Mouse (Mus musculus): ENCODE results near the gene Mrps24. TPM values are rescaled to one million over a fixed set of nuclear protein-coding genes. Genes with fewer than 3 reads are reported as not detected.
A peak's percentile ranks its signal among the peaks of the same experiment; 100 is the strongest.

Mrps24 gene
- total RNA-seq (2021) = 100 to 1,000 TPM; 112 to 114 TPM

- no peak for DNase-seq
Measured at GRCm38 (mm10) chr11:5715630-5716105, at the start of gene Mrps24. Gene Mrps24, minus strand, starts transcription at chr11:5715680.

GRCm38 (mm10) chr11:5762633-5762982 is 47.1 kb upstream of the Mrps24 start:
- DNase-seq = no peak

- peak; percentile 96 for DNase-seq
Measured at GRCm38 (mm10) chr11:5761820-5762632, 46.5 kb upstream of the Mrps24 start, which contains the start of gene Urgcp. Gene Urgcp, minus strand, starts transcription at chr11:5762376.

GRCm38 (mm10) chr11:5753755-5754154 is 38.3 kb upstream of the Mrps24 start:
- DNase-seq = no peak

GRCm38 (mm10) chr11:5744951-5745350 is 29.5 kb upstream of the Mrps24 start:
- DNase-seq = no peak

GRCm38 (mm10) chr11:5742106-5742505 is 26.6 kb upstream of the Mrps24 start:
- no peak for DNase-seq

- peak; percentile 83 for DNase-seq
Measured at GRCm38 (mm10) chr11:5740965-5741627, 25.6 kb upstream of the Mrps24 start.

- DNase-seq = no peak
Measured at GRCm38 (mm10) chr11:5740599-5740964, 25.1 kb upstream of the Mrps24 start.

GRCm38 (mm10) chr11:5739846-5740245 is 24.4 kb upstream of the Mrps24 start:
- DNase-seq = no peak

- DNase-seq = no peak
Measured at GRCm38 (mm10) chr11:5738888-5739632, 23.6 kb upstream of the Mrps24 start.

- no peak for DNase-seq
Measured at GRCm38 (mm10) chr11:5737137-5737536, 21.7 kb upstream of the Mrps24 start.

- DNase-seq = no peak
Measured at GRCm38 (mm10) chr11:5734323-5734722, 18.8 kb upstream of the Mrps24 start.

- DNase-seq = no peak
Measured at GRCm38 (mm10) chr11:5732401-5732800, 16.9 kb upstream of the Mrps24 start.

- DNase-seq = no peak
Measured at GRCm38 (mm10) chr11:5729582-5729981, 14.1 kb upstream of the Mrps24 start.

GRCm38 (mm10) chr11:5718611-5719354 is 3.3 kb upstream of the Mrps24 start:
- DNase-seq = no peak

GRCm38 (mm10) chr11:5716938-5717705 is 1.6 kb upstream of the Mrps24 start:
- DNase-seq = peak; percentile 26

- DNase-seq = peak; percentile 4
Measured at GRCm38 (mm10) chr11:5716246-5716645, 766 bp upstream of the Mrps24 start.

- peak; percentile 3 for DNase-seq
Measured at GRCm38 (mm10) chr11:5715179-5715578, 301 bp downstream of the Mrps24 start.

GRCm38 (mm10) chr11:5707530-5708353 is 7.7 kb downstream of the Mrps24 start:
- DNase-seq = peak; percentile 94

GRCm38 (mm10) chr11:5706874-5707529 is 8.5 kb downstream of the Mrps24 start:
- DNase-seq = no peak

Measured in heart, postnatal 4 days (tissue).